Mouse (Mus musculus) liver, embryonic 15.5 days (tissue): Measurements from ENCODE around the gene Stk38. TPM values are rescaled to one million over a fixed set of nuclear protein-coding genes. Genes with fewer than 3 reads are reported as not detected.
"Not testable (repeated sequence)": the region's sequence is repeated elsewhere in the genome, so short reads cannot be mapped to it uniquely, and the experiment has no call there.

ENCODE experiments used
- ATAC-seq: fragments of 200-750 bp; cut with Nextera tagmentation; 2 replicates; pipeline ENCODE4 v1.8.0; 2017; ENCODE audit warnings: moderate number of reproducible peaks, mild to moderate bottlenecking, moderate library complexity; ENCODE audit not compliant: insufficient read depth
- H3K27ac ChIP-seq: fragments of 300-500 bp; sonication (generic); replicated peaks from 2 replicates; pipeline ENCODE4 v1.5.1; 2015; ENCODE audit warnings: mild to moderate bottlenecking, inconsistent platforms
- H3K27me3 ChIP-seq: fragments of 300-500 bp; sonication (generic); 2 replicates; pipeline ENCODE4 v1.6.1; 2015; ENCODE audit warnings: mild to moderate bottlenecking, inconsistent platforms
- H3K36me3 ChIP-seq: fragments of 300-500 bp; sonication (generic); replicated peaks from 2 replicates; pipeline ENCODE4 v1.6.1; 2015; ENCODE audit warnings: moderate library complexity, mild to moderate bottlenecking, inconsistent platforms
- H3K4me1 ChIP-seq: fragments of 300-500 bp; sonication (generic); replicated peaks from 2 replicates; pipeline ENCODE4 v1.6.1; 2015; ENCODE audit warnings: inconsistent platforms
- H3K4me2 ChIP-seq: fragments of 300-500 bp; sonication (generic); 2 replicates; pipeline ENCODE4 v1.6.1; 2015; ENCODE audit warnings: moderate library complexity, mild to moderate bottlenecking, inconsistent platforms
- H3K4me3 ChIP-seq: fragments of 300-500 bp; sonication (generic); replicated peaks from 2 replicates; pipeline ENCODE4 v1.5.1; 2015; ENCODE audit warnings: mild to moderate bottlenecking, inconsistent platforms
- H3K9ac ChIP-seq: fragments of 300-500 bp; sonication (generic); 2 replicates; pipeline ENCODE4 v1.6.1; 2015; ENCODE audit warnings: moderate library complexity, mild to moderate bottlenecking, inconsistent platforms
- H3K9me3 ChIP-seq: fragments of 300-500 bp; sonication (generic); replicated peaks from 2 replicates; pipeline ENCODE4 v1.6.1; 2016; ENCODE audit warnings: inconsistent platforms
- WGBS: fragments of 180-500 bp; shearing (Covaris S2); methylation state at CpG from one replicate; pipeline ENCODE4 v1.1.7; 2015; ENCODE audit warnings: mixed read lengths; ENCODE audit not compliant: insufficient replicate concordance; 5-methylcytosine and 5-hydroxymethylcytosine counted together
- polyA plus RNA-seq: library from polyadenylated mRNA; unstranded; fragments of >200 nt; fragmentation: Nextera tagmentation; extraction: Ambion mirVana; gene quantifications from 2 replicates; pipeline ENCODE4 v1.2.1, GENCODE M21; 2015

Gene Stk38
- polyA plus RNA-seq, 1 experiment from 2014 or later: 41.7 TPM

GRCm38 (mm10) chr17:29035506-29035905 is 27.7 kb upstream of the Stk38 start:
- no peak for ATAC-seq
- peak overlapping the region; percentile 90 for H3K4me3 ChIP-seq
- H3K27me3 ChIP-seq: no peaks in the 10 kb centered on the region
- H3K4me1 ChIP-seq: peaks cover 64% of the 10 kb centered on the region
- no peaks in the 10 kb centered on the region for H3K9me3 ChIP-seq
- peak overlapping the region; percentile 81 for H3K4me2 ChIP-seq
- no peak overlapping the region for H3K9ac ChIP-seq
- no peak overlapping the region for H3K27ac ChIP-seq
- H3K36me3 ChIP-seq: peaks cover 63% of the 10 kb centered on the region

GRCm38 (mm10) chr17:29034264-29034663 is 26.5 kb upstream of the Stk38 start:
- peaks cover 50% of the 10 kb centered on the region for H3K36me3 ChIP-seq
- H3K4me1 ChIP-seq: peaks cover 56% of the 10 kb centered on the region
- no peaks in the 10 kb centered on the region for H3K27me3 ChIP-seq
- no peaks in the 10 kb centered on the region for H3K9me3 ChIP-seq
- no peak for ATAC-seq
- H3K9ac ChIP-seq: peak overlapping the region; percentile 94
- peak overlapping the region; percentile 81 for H3K4me2 ChIP-seq
- peak overlapping the region; percentile 90 for H3K4me3 ChIP-seq
- H3K27ac ChIP-seq: peak overlapping the region; percentile 96

GRCm38 (mm10) chr17:29033569-29034061 is 25.8 kb upstream of the Stk38 start:
- Histone ChIP-seq H3K4me2 (peak overlapping the region; percentile 81), H3K27me3 (no peaks in the 10 kb centered on the region), H3K36me3 (peaks cover 44% of the 10 kb centered on the region), H3K9ac (peak overlapping the region; percentile 94), H3K27ac (peak overlapping the region; percentile 96), H3K4me1 (peaks cover 52% of the 10 kb centered on the region), H3K4me3 (peak overlapping the region; percentile 90), H3K9me3 (no peaks in the 10 kb centered on the region)
- under 1% methylated on average over 6 of the region's 6 CpGs for WGBS
- no peak for ATAC-seq

GRCm38 (mm10) chr17:29032274-29033069 is 24.7 kb upstream of the Stk38 start, which contains the start of gene Srsf3:
TSS of gene Srsf3 (plus strand) at chr17:29032628.
- WGBS: under 1% methylated on average over 77 of the region's 77 CpGs
- peak within 1 kb of the TSS; percentile 96 for H3K27ac ChIP-seq
- H3K36me3 ChIP-seq: peaks cover 32% of the 10 kb centered on the region
- H3K27me3 ChIP-seq: no peaks in the 10 kb centered on the region
- H3K4me2 ChIP-seq: peak within 1 kb of the TSS; percentile 91
- H3K9ac ChIP-seq: peak within 1 kb of the TSS; percentile 94
- peaks cover 43% of the 10 kb centered on the region for H3K4me1 ChIP-seq
- peak; percentile 89 for ATAC-seq
- no peaks in the 10 kb centered on the region for H3K9me3 ChIP-seq
- H3K4me3 ChIP-seq: peak within 1 kb of the TSS; percentile 90

- Histone ChIP-seq H3K4me1 (peaks cover 36% of the 10 kb centered on the region), H3K4me2 (peak overlapping the region; percentile 91), H3K36me3 (peaks cover 26% of the 10 kb centered on the region), H3K27me3 (no peaks in the 10 kb centered on the region), H3K9me3 (no peaks in the 10 kb centered on the region), H3K27ac (peak overlapping the region; percentile 96), H3K4me3 (peak overlapping the region; percentile 90), H3K9ac (peak overlapping the region; percentile 94)
- ATAC-seq: peak; percentile 36
- under 1% methylated on average over 26 of the region's 26 CpGs for WGBS
Measured at GRCm38 (mm10) chr17:29031771-29032273, 24.0 kb upstream of the Stk38 start.

- Histone ChIP-seq H3K27ac (peak overlapping the region; percentile 96), H3K9ac (peak overlapping the region; percentile 94; the same call in 1 of the 2 replicates), H3K36me3 (peaks cover 20% of the 10 kb centered on the region), H3K4me3 (peak overlapping the region; percentile 90), H3K4me2 (peak overlapping the region; percentile 91), H3K4me1 (peaks cover 33% of the 10 kb centered on the region)
- not testable (repeated sequence) for H3K9me3 ChIP-seq, ATAC-seq, H3K27me3 ChIP-seq
- WGBS: 56% methylated on average over 7 of the region's 7 CpGs
Measured at GRCm38 (mm10) chr17:29031085-29031711, 23.4 kb upstream of the Stk38 start.

GRCm38 (mm10) chr17:29030321-29031034 is 22.7 kb upstream of the Stk38 start:
- no peak overlapping the region for H3K4me3 ChIP-seq

GRCm38 (mm10) chr17:29026652-29027356 is 19.0 kb upstream of the Stk38 start:
- H3K36me3 ChIP-seq: no peaks in the 10 kb centered on the region
- peaks cover 38% of the 10 kb centered on the region for H3K4me1 ChIP-seq
- H3K27me3 ChIP-seq: no peaks in the 10 kb centered on the region
- H3K9ac ChIP-seq: no peak overlapping the region
- no peak overlapping the region for H3K4me3 ChIP-seq
- H3K27ac ChIP-seq: no peak overlapping the region
- no peak for ATAC-seq
- WGBS: 62% methylated on average over 5 of the region's 5 CpGs
- H3K4me2 ChIP-seq: no peak overlapping the region
- no peaks in the 10 kb centered on the region for H3K9me3 ChIP-seq

More at GRCm38 (mm10) chr17:29030321-29031034, 22.7 kb upstream of the Stk38 start:
- 64% methylated on average over 6 of the region's 6 CpGs for WGBS
- Histone ChIP-seq H3K4me1 (peaks cover 30% of the 10 kb centered on the region), H3K9me3 (no peaks in the 10 kb centered on the region), H3K9ac (no peak overlapping the region), H3K4me2 (no peak overlapping the region), H3K27me3 (no peaks in the 10 kb centered on the region), H3K27ac (peak overlapping the region; percentile 7; the same call in 1 of the 2 replicates), H3K36me3 (peaks cover 12% of the 10 kb centered on the region)
- ATAC-seq: no peak

- H3K4me1 ChIP-seq: peaks cover 26% of the 10 kb centered on the region
- WGBS: 52% methylated on average over 10 of the region's 10 CpGs
- no peak overlapping the region for H3K4me3 ChIP-seq
- H3K9ac ChIP-seq: no peak overlapping the region
- no peaks in the 10 kb centered on the region for H3K27me3 ChIP-seq
- H3K9me3 ChIP-seq: no peaks in the 10 kb centered on the region
- H3K36me3 ChIP-seq: no peaks in the 10 kb centered on the region
- H3K4me2 ChIP-seq: peak overlapping the region; percentile 35
- H3K27ac ChIP-seq: peak overlapping the region; percentile 38; the same call in 1 of the 2 replicates
- ATAC-seq: peak; percentile 19; the same call in 1 of the 2 replicates
Measured at GRCm38 (mm10) chr17:29024896-29025565, 17.2 kb upstream of the Stk38 start.
